ENCODE assay signal across 19 mouse cellular contexts in genomic region chr2:117386036-117386590, GRCm38 (mm10). TPM values are rescaled to one million over a fixed set of nuclear protein-coding genes. Genes with fewer than 3 reads are reported as not detected.
DNase-seq lines count a peak whose midpoint lies in the region; ATAC-seq and TF ChIP-seq lines count a peak whose summit lies in the region.
"Had no signal": no experiment of that assay in that cellular context is flagged by ENCODE, and none has a peak within 500 bp of the region (broad histone marks: within the 10 kb centered on the region; RNA-seq: fewer than 3 reads in every experiment).

No protein-coding gene starts in this region.

- no peaks in the 10 kb centered on the region for H3K9me3 ChIP-seq in heart, embryonic 12.5 days (replicated peaks)
- H3K9me3 ChIP-seq: embryonic facial prominence, embryonic 12.5 days; midbrain, embryonic 15.5 days; neural tube, embryonic 12.5 days had no signal

- no peak for TF ChIP-seq POLR2A in cerebellum, adult 2 months (IDR thresholded peaks at IDR 0.05; ENCODE audit: borderline replicate concordance, insufficient read depth, low read length)

- intact Hi-C loops in heart, postnatal 25 days (cut with DNase I), result no loop called here
- intact Hi-C loops in left cerebral cortex, postnatal 10 days (cut with DNase I), result no loop called here

- no peak for TF ChIP-seq CTCF in cerebellum, adult 2 months (IDR thresholded peaks at IDR 0.05; ENCODE audit: borderline replicate concordance, insufficient read depth, low read depth, low read length)

- no peaks in the 10 kb centered on the region for H3K36me3 ChIP-seq in heart, embryonic 12.5 days
- H3K36me3 ChIP-seq: embryonic facial prominence, embryonic 12.5 days; midbrain, embryonic 15.5 days; neural tube, embryonic 12.5 days had no signal

- H3K27me3 ChIP-seq in heart, embryonic 12.5 days (replicated peaks), result no peaks in the 10 kb centered on the region
- H3K27me3 ChIP-seq in cerebellum, adult 2 months (ENCODE audit: control insufficient read depth, insufficient read depth, low read length), result no peaks in the 10 kb centered on the region
- H3K27me3 ChIP-seq: embryonic facial prominence, embryonic 12.5 days; midbrain, embryonic 15.5 days; neural tube, embryonic 12.5 days had no signal

- H3K4me1 ChIP-seq in heart, embryonic 12.5 days (replicated peaks), result peaks cover 36% of the 10 kb centered on the region
- no peaks in the 10 kb centered on the region for H3K4me1 ChIP-seq in cerebellum, adult 2 months (ENCODE audit: control insufficient read depth, insufficient read depth, low read length)
- H3K4me1 ChIP-seq: embryonic facial prominence, embryonic 12.5 days; neural tube, embryonic 12.5 days had no signal

- peak overlapping the region; percentile 78 for H3K27ac ChIP-seq in heart, embryonic 12.5 days (ENCODE audit: poor library complexity, severe bottlenecking)
- H3K27ac ChIP-seq in cerebellum, adult 2 months (ENCODE audit: insufficient read depth, low read length), result no peak overlapping the region
- H3K27ac ChIP-seq: embryonic facial prominence, embryonic 12.5 days; macrophage; midbrain, embryonic 15.5 days; neural tube, embryonic 12.5 days; stomach, postnatal 0 days had no signal

- 21% methylated on average over 7 of the region's 7 CpGs for WGBS in heart, embryonic 12.5 days
- 79% methylated on average over 7 of the region's 7 CpGs for WGBS in cerebellum, adult 2 months

- DNase-seq in heart, postnatal 25 days (ENCODE audit: low spot score), result no peak
- DNase-seq in left cerebral cortex, adult 18-20 months (ENCODE audit: low spot score in 2 of 2), result peak; percentile 34 to 52
- DNase-seq in left cerebral cortex, postnatal 10 days (ENCODE audit: extremely low spot score in 1 of 2, low spot score in 2 of 2), result no peak
- peak; percentile 65 to 69 for DNase-seq in left cerebral cortex, adult 9 months (ENCODE audit: low spot score in 2 of 2)
- DNase-seq in telencephalon, adult 2 months (ENCODE audit: low read depth, low spot score), result peak; percentile 90
- no peak for DNase-seq in cerebellum, adult 2 months
- DNase-seq: cerebellum, adult 11 months; forebrain, postnatal 0 days; gastrocnemius, postnatal 25 days; lung, embryonic 14.5 days; thymus, postnatal 36 days had no signal

- no peak overlapping the region for H3K4me3 ChIP-seq in heart, embryonic 12.5 days
- no peak overlapping the region for H3K4me3 ChIP-seq in cerebellum, adult 2 months (replicated peaks; ENCODE audit: insufficient read depth, low read depth, low read length)
- H3K4me3 ChIP-seq: embryonic facial prominence, embryonic 12.5 days; midbrain, embryonic 15.5 days; neural tube, embryonic 12.5 days had no signal

- H3K4me2 ChIP-seq in heart, embryonic 12.5 days, result peak overlapping the region; percentile 42
- H3K4me2 ChIP-seq: embryonic facial prominence, embryonic 12.5 days; liver, embryonic 11.5 days; lung, embryonic 14.5 days; midbrain, embryonic 15.5 days; neural tube, embryonic 12.5 days had no signal

- H3K9ac ChIP-seq in heart, embryonic 12.5 days, result no peak overlapping the region
- H3K9ac ChIP-seq: embryonic facial prominence, embryonic 12.5 days; forebrain, postnatal 0 days; lung, embryonic 14.5 days; midbrain, embryonic 15.5 days; neural tube, embryonic 12.5 days had no signal

- no peak for ATAC-seq in heart, embryonic 12.5 days (ENCODE audit: insufficient number of reproducible peaks, low FRiP score)
- ATAC-seq in megakaryocyte, adult 5-6 weeks (ENCODE audit: poor library complexity, severe bottlenecking), result no peak
- ATAC-seq: forebrain, postnatal 0 days; midbrain, embryonic 15.5 days had no signal

RNA-seq across cellular contexts. Expression of gene Rasgrp1, which starts 43.3 kb away (rescaled TPM):
- polyA plus RNA-seq in heart, embryonic 12.5 days (2016; fragmentation: Nextera tagmentation; extraction: Ambion mirVana), result 0.14 and 0.17 TPM in 2 replicates
- total RNA-seq in heart, postnatal 25 days (2021), result under 1 TPM; 0.26 to 0.56 TPM
- total RNA-seq in left cerebral cortex, adult 18-20 months (2021), result 100 to 1,000 TPM; 330 TPM
- total RNA-seq in left cerebral cortex, postnatal 10 days (2021), result 100 to 1,000 TPM; 142 to 150 TPM
- 2.1 and 3.4 TPM in 2 replicates for total RNA-seq in megakaryocyte, adult 5-6 weeks (2015)
- 0.95 and 2.6 TPM in 2 replicates for total RNA-seq in megakaryocyte, adult 5-6 weeks (2017)
- 19.1 and 21.1 TPM in 2 replicates for polyA plus RNA-seq in cerebellum, adult 2 months (2012; rRNA removed)

Comparison
In these comparisons a context has a peak if more than half of its experiments do, and no peak if none do; other contexts are left out.
1. DNase-seq: peak in left cerebral cortex, adult 18-20 months (2 of 2), left cerebral cortex, adult 9 months (2 of 2) and telencephalon, adult 2 months (single experiment); none in heart, postnatal 25 days (single experiment), left cerebral cortex, postnatal 10 days (0 of 2) and cerebellum, adult 2 months (0 of 2).
2. RNA of gene Rasgrp1, which starts 43.3 kb away (total RNA-seq): 330 TPM in left cerebral cortex, adult 18-20 months and 142 to 150 TPM in left cerebral cortex, postnatal 10 days; 0.95 to 3.4 TPM in megakaryocyte, adult 5-6 weeks and 0.26 to 0.56 TPM in heart, postnatal 25 days; every median in the first group is over 10 times any median in the second.